Mouse (Mus musculus): ENCODE data around the gene Arhgap44.
A peak's percentile ranks its signal among the peaks of the same experiment; 100 is the strongest.

Gene Arhgap44

GRCm38 (mm10) chr11:65006047-65006446, 156.7 kb downstream of the Arhgap44 start:
- DNase-seq (ENCODE audit: low spot score), result no peak

- DNase-seq (ENCODE audit: low spot score), result no peak
Observed at GRCm38 (mm10) chr11:65004836-65005235, 157.9 kb downstream of the Arhgap44 start.

- DNase-seq (ENCODE audit: low spot score), result no peak
Observed at GRCm38 (mm10) chr11:65003611-65004010, 159.2 kb downstream of the Arhgap44 start.

GRCm38 (mm10) chr11:65001729-65002128, 161.0 kb downstream of the Arhgap44 start:
- DNase-seq (ENCODE audit: low spot score), result no peak

GRCm38 (mm10) chr11:64999685-65000084, 163.1 kb downstream of the Arhgap44 start:
- no peak for DNase-seq (ENCODE audit: low spot score)

GRCm38 (mm10) chr11:64998439-64998838, 164.3 kb downstream of the Arhgap44 start:
- DNase-seq (ENCODE audit: low spot score), result no peak

- no peak for DNase-seq (ENCODE audit: low spot score)
Observed at GRCm38 (mm10) chr11:64988556-64988955, 174.2 kb downstream of the Arhgap44 start.

- DNase-seq (ENCODE audit: low spot score), result no peak
Observed at GRCm38 (mm10) chr11:64979489-64979845, 183.3 kb downstream of the Arhgap44 start.

- DNase-seq (ENCODE audit: low spot score), result peak; percentile 98
Observed at GRCm38 (mm10) chr11:64978720-64979488, 183.9 kb downstream of the Arhgap44 start, which contains the start of gene Elac2. Gene Elac2, plus strand, starts transcription at chr11:64979038.

- DNase-seq (ENCODE audit: low spot score), result no peak
Observed at GRCm38 (mm10) chr11:64972418-64972817, 190.3 kb downstream of the Arhgap44 start.

GRCm38 (mm10) chr11:64971471-64971988, 191.2 kb downstream of the Arhgap44 start:
- DNase-seq (ENCODE audit: low spot score), result no peak

GRCm38 (mm10) chr11:64968939-64969342, 193.8 kb downstream of the Arhgap44 start:
- DNase-seq (ENCODE audit: low spot score), result no peak

GRCm38 (mm10) chr11:64968507-64968906, 194.3 kb downstream of the Arhgap44 start:
- peak; percentile 57 for DNase-seq (ENCODE audit: low spot score)

GRCm38 (mm10) chr11:64962629-64963028, 200.1 kb downstream of the Arhgap44 start:
- DNase-seq (ENCODE audit: low spot score), result peak; percentile 67

GRCm38 (mm10) chr11:64956962-64957729, 205.6 kb downstream of the Arhgap44 start:
- no peak for DNase-seq (ENCODE audit: low spot score)

Measured in c-Kit-positive CD71-positive TER-119-positive erythroid progenitor cells, embryonic 14.5 days (primary cell).